Mouse (Mus musculus): ENCODE measurements at regions not wholly inside any gene's neighbourhood (a gene's known extent, or its start where the extent isn't known, plus 50 kb on each side); places are given as distances from the start of the nearest gene placed in this dataset.

- no peak for TF ChIP-seq CTCF (IDR thresholded peaks at IDR 0.05; ENCODE audit: extremely low read depth, insufficient read depth, low read length)
- TF ChIP-seq POLR2A (IDR thresholded peaks at IDR 0.05; ENCODE audit: extremely low read depth, insufficient read depth, low read length): no peak
Measured at GRCm38 (mm10) chr3:64968275-64968674, 123.7 kb upstream of the Vmn2r7 start.

Data from cortical plate, adult 2 months (tissue).